Mouse (Mus musculus) midbrain, embryonic 11.5 days (tissue): ENCODE measurements around the gene Klhl40. TPM values are rescaled to one million over a fixed set of nuclear protein-coding genes. Genes with fewer than 3 reads are reported as not detected.

Experiments used
- ATAC-seq: fragments of 200-750 bp; cut with Nextera tagmentation; 2 replicates; pipeline ENCODE4 v1.8.0; 2017; ENCODE audit warnings: moderate TSS enrichment, moderate library complexity; ENCODE audit not compliant: low FRiP score
- DNase-seq: peaks from one replicate; pipeline ENCODE4 v3.0.0; 2015; ENCODE audit warnings: low spot score; ENCODE audit errors: missing footprints
- H3K27ac ChIP-seq: fragments of 300-500 bp; sonication (generic); 2 replicates; pipeline ENCODE4 v1.5.1; 2014; ENCODE audit warnings: low read depth, low read length
- H3K27me3 ChIP-seq: fragments of 300-500 bp; sonication (generic); 2 replicates; pipeline ENCODE4 v1.6.1; 2014; ENCODE audit warnings: mild to moderate bottlenecking, low read length, moderate library complexity, mixed read lengths; ENCODE audit not compliant: control insufficient read depth, insufficient read depth
- H3K36me3 ChIP-seq: fragments of 300-500 bp; sonication (generic); 2 replicates; pipeline ENCODE4 v1.6.1; 2014; ENCODE audit warnings: mild to moderate bottlenecking, low read length, moderate library complexity, mixed read lengths; ENCODE audit not compliant: control insufficient read depth, insufficient read depth
- H3K4me1 ChIP-seq: fragments of 300-500 bp; sonication (generic); 2 replicates; pipeline ENCODE4 v1.6.1; 2014; ENCODE audit warnings: low read length; ENCODE audit not compliant: control insufficient read depth, insufficient read depth
- H3K4me2 ChIP-seq: fragments of 300-500 bp; sonication (generic); 2 replicates; pipeline ENCODE4 v1.6.1; 2014; ENCODE audit warnings: mild to moderate bottlenecking, moderate library complexity
- H3K4me3 ChIP-seq: fragments of 300-500 bp; sonication (generic); 2 replicates; pipeline ENCODE4 v1.5.1; 2014; ENCODE audit warnings: low read depth, low read length
- H3K9ac ChIP-seq: fragments of 300-500 bp; sonication (generic); 2 replicates; pipeline ENCODE4 v1.6.1; 2014; ENCODE audit warnings: low read length
- H3K9me3 ChIP-seq: fragments of 300-500 bp; sonication (generic); 2 replicates; pipeline ENCODE4 v1.6.1; 2016; ENCODE audit warnings: low read length; ENCODE audit not compliant: control insufficient read depth
- WGBS: fragments of 180-500 bp; shearing (Covaris S2); extraction: QIAGEN DNeasy Blood & Tissue Kit; methylation state at CpG from one replicate; pipeline ENCODE4 v1.1.7; 2014; 5-methylcytosine and 5-hydroxymethylcytosine counted together
- polyA plus RNA-seq: library from polyadenylated mRNA; unstranded; fragments of >200 nt; fragmentation: Nextera tagmentation; extraction: Ambion mirVana; gene quantifications from 2 replicates; pipeline ENCODE4 v1.2.1, GENCODE M21; 2014

Gene Klhl40
- polyA plus RNA-seq, 1 experiment from 2014 or later, result 0.16 TPM

GRCm38 (mm10) chr9:121794972-121795539, 17.6 kb downstream of the Klhl40 start:
- no peak overlapping the region for H3K4me2 ChIP-seq
- ATAC-seq (no peak), DNase-seq (no peak)
- no peak overlapping the region for H3K4me3 ChIP-seq
- no peaks in the 10 kb centered on the region for H3K27me3 ChIP-seq
- H3K4me1 ChIP-seq, result no peaks in the 10 kb centered on the region
- 75% methylated on average over 1 of the region's 1 CpGs for WGBS
- no peaks in the 10 kb centered on the region for H3K9me3 ChIP-seq
- H3K27ac ChIP-seq, result no peak overlapping the region
- no peaks in the 10 kb centered on the region for H3K36me3 ChIP-seq
- no peak overlapping the region for H3K9ac ChIP-seq

GRCm38 (mm10) chr9:121797722-121798121, 20.3 kb downstream of the Klhl40 start:
- H3K36me3 ChIP-seq, result no peaks in the 10 kb centered on the region
- no peaks in the 10 kb centered on the region for H3K4me1 ChIP-seq

GRCm38 (mm10) chr9:121798887-121799520, 21.6 kb downstream of the Klhl40 start:
- H3K9ac ChIP-seq, result no peak overlapping the region

More at GRCm38 (mm10) chr9:121797722-121798121, 20.3 kb downstream of the Klhl40 start:
- Histone ChIP-seq H3K4me2 (no peak overlapping the region), H3K27me3 (no peaks in the 10 kb centered on the region), H3K9ac (no peak overlapping the region), H3K27ac (no peak overlapping the region), H3K9me3 (no peaks in the 10 kb centered on the region), H3K4me3 (no peak overlapping the region)
- DNase-seq (no peak), ATAC-seq (no peak)
- 28% methylated on average over 8 of the region's 12 CpGs for WGBS

GRCm38 (mm10) chr9:121802747-121803146, 25.3 kb downstream of the Klhl40 start:
- no peak overlapping the region for H3K4me3 ChIP-seq
- H3K4me2 ChIP-seq, result no peak overlapping the region
- H3K4me1 ChIP-seq, result no peaks in the 10 kb centered on the region
- DNase-seq (peak; percentile 26), ATAC-seq (no peak)
- no peak overlapping the region for H3K9ac ChIP-seq
- no peaks in the 10 kb centered on the region for H3K9me3 ChIP-seq
- no peak overlapping the region for H3K27ac ChIP-seq
- 81% methylated on average over 7 of the region's 7 CpGs for WGBS
- no peaks in the 10 kb centered on the region for H3K36me3 ChIP-seq
- H3K27me3 ChIP-seq, result no peaks in the 10 kb centered on the region

More at GRCm38 (mm10) chr9:121798887-121799520, 21.6 kb downstream of the Klhl40 start:
- H3K36me3 ChIP-seq, result no peaks in the 10 kb centered on the region
- no peak overlapping the region for H3K4me3 ChIP-seq
- no peaks in the 10 kb centered on the region for H3K9me3 ChIP-seq
- no peaks in the 10 kb centered on the region for H3K4me1 ChIP-seq
- DNase-seq (peak; percentile 31), ATAC-seq (0 out of 2 replicates have a peak, but pooled peaks have one; percentile 11)
- H3K4me2 ChIP-seq, result no peak overlapping the region
- no peak overlapping the region for H3K27ac ChIP-seq
- 37% methylated on average over 6 of the region's 6 CpGs for WGBS
- H3K27me3 ChIP-seq, result no peaks in the 10 kb centered on the region

GRCm38 (mm10) chr9:121807546-121807945, 30.1 kb downstream of the Klhl40 start:
- Histone ChIP-seq H3K27me3 (no peaks in the 10 kb centered on the region), H3K9ac (no peak overlapping the region), H3K4me1 (peaks cover 14% of the 10 kb centered on the region), H3K4me2 (no peak overlapping the region), H3K4me3 (no peak overlapping the region), H3K9me3 (no peaks in the 10 kb centered on the region), H3K27ac (no peak overlapping the region), H3K36me3 (no peaks in the 10 kb centered on the region)
- DNase-seq (peak; percentile 67), ATAC-seq (no peak)
- WGBS, result 69% methylated on average over 1 of the region's 1 CpGs

GRCm38 (mm10) chr9:121807947-121808346, 30.5 kb downstream of the Klhl40 start:
- H3K4me2 ChIP-seq, result no peak overlapping the region
- no peak overlapping the region for H3K4me3 ChIP-seq
- H3K9ac ChIP-seq, result no peak overlapping the region
- ATAC-seq (no peak), DNase-seq (no peak)
- 77% methylated on average over 7 of the region's 7 CpGs for WGBS
- no peaks in the 10 kb centered on the region for H3K27me3 ChIP-seq
- H3K4me1 ChIP-seq, result peaks cover 14% of the 10 kb centered on the region
- no peaks in the 10 kb centered on the region for H3K9me3 ChIP-seq
- H3K36me3 ChIP-seq, result no peaks in the 10 kb centered on the region
- H3K27ac ChIP-seq, result no peak overlapping the region

- H3K4me1 ChIP-seq, result peaks cover 14% of the 10 kb centered on the region
- DNase-seq (no peak), ATAC-seq (no peak)
- H3K4me3 ChIP-seq, result no peak overlapping the region
- H3K9ac ChIP-seq, result no peak overlapping the region; the same call in 1 of the 2 replicates
- no peaks in the 10 kb centered on the region; the same call in 1 of the 2 replicates for H3K27me3 ChIP-seq
- WGBS, result 46% methylated on average over 3 of the region's 3 CpGs
- no peak overlapping the region for H3K27ac ChIP-seq
- no peak overlapping the region for H3K4me2 ChIP-seq
- no peaks in the 10 kb centered on the region for H3K36me3 ChIP-seq
- no peaks in the 10 kb centered on the region for H3K9me3 ChIP-seq
These were observed 31.1 kb downstream of the Klhl40 start for GRCm38 (mm10) chr9:121808511-121808910.

- peaks cover 14% of the 10 kb centered on the region for H3K4me1 ChIP-seq
- H3K36me3 ChIP-seq, result no peaks in the 10 kb centered on the region
- H3K27me3 ChIP-seq, result no peaks in the 10 kb centered on the region; the same call in 1 of the 2 replicates
- H3K9me3 ChIP-seq, result no peaks in the 10 kb centered on the region
- DNase-seq, result peak; percentile 86
- WGBS, result 16% methylated on average over 15 of the region's 15 CpGs
- no peak overlapping the region for H3K4me3 ChIP-seq
- peak overlapping the region; percentile 47; the same call in 1 of the 2 replicates for H3K9ac ChIP-seq
- H3K27ac ChIP-seq, result peak overlapping the region; percentile 44
- ATAC-seq, result peak; percentile 81
- no peak overlapping the region for H3K4me2 ChIP-seq
These were observed 32.8 kb downstream of the Klhl40 start for GRCm38 (mm10) chr9:121810081-121810821.

- peaks cover 9% of the 10 kb centered on the region for H3K4me1 ChIP-seq
- DNase-seq (peak; percentile 28), ATAC-seq (no peak)
- no peak overlapping the region for H3K4me2 ChIP-seq
- H3K27me3 ChIP-seq, result no peaks in the 10 kb centered on the region; the same call in 1 of the 2 replicates
- WGBS, result 74% methylated on average over 6 of the region's 6 CpGs
- no peak overlapping the region for H3K9ac ChIP-seq
- H3K9me3 ChIP-seq, result no peaks in the 10 kb centered on the region
- H3K27ac ChIP-seq, result no peak overlapping the region
- H3K4me3 ChIP-seq, result no peak overlapping the region
- no peaks in the 10 kb centered on the region for H3K36me3 ChIP-seq
These were observed 37.8 kb downstream of the Klhl40 start for GRCm38 (mm10) chr9:121815183-121815582.
